Mouse (Mus musculus): ENCODE results near the gene Gm7137.

- TF ChIP-seq CTCF (IDR thresholded peaks at IDR 0.05; ENCODE audit: borderline replicate concordance, insufficient read depth, low read depth, low read length) (no peak), POLR2A (IDR thresholded peaks at IDR 0.05; ENCODE audit: borderline replicate concordance, insufficient read depth, low read length) (no peak)
These were observed 16.1 kb upstream of the Gm7137 start for GRCm38 (mm10) chr10:77804095-77804494.
